Mouse (Mus musculus) layer of hippocampus, adult 2 months (tissue): ENCODE data around the gene Plscr4. TPM values are rescaled to one million over a fixed set of nuclear protein-coding genes. Genes with fewer than 3 reads are reported as not detected.

Experiments
- DNase-seq, 2 experiments: peaks; one replicate each; pipeline ENCODE4 v3.0.0; 2022; ENCODE audit warnings: low spot score in 2 of 2
- H3K27ac ChIP-seq: fragments of 200-600 bp; 2 replicates; pipeline ENCODE4 v1.8.1; 2022
- H3K4me3 ChIP-seq: fragments of 200-600 bp; 2 replicates; pipeline ENCODE4 v1.8.1; 2022; ENCODE audit warnings: mild to moderate bottlenecking
- CTCF ChIP-seq: fragments of 200-600 bp; conservative IDR thresholded peaks from 2 replicates; pipeline ENCODE4 v1.8.1; 2022; ENCODE audit warnings: antibody characterized with exemption, mild to moderate bottlenecking, moderate library complexity
- total RNA-seq, 2 experiments: library from RNA; stranded (reverse); gene quantifications; 2 replicates each; pipeline ENCODE4 v1.2.3; 2021

The Plscr4 gene
- total RNA-seq, 2 experiments from 2014 or later, result 3.7 to 4.0 TPM

- H3K27ac ChIP-seq, result no peak overlapping the region
- H3K4me3 ChIP-seq, result no peak overlapping the region
- DNase-seq, result no peak
- TF ChIP-seq CTCF, result no peak
Observed at GRCm38 (mm10) chr9:92474244-92474643, 17.1 kb downstream of the Plscr4 start.

DNA sequence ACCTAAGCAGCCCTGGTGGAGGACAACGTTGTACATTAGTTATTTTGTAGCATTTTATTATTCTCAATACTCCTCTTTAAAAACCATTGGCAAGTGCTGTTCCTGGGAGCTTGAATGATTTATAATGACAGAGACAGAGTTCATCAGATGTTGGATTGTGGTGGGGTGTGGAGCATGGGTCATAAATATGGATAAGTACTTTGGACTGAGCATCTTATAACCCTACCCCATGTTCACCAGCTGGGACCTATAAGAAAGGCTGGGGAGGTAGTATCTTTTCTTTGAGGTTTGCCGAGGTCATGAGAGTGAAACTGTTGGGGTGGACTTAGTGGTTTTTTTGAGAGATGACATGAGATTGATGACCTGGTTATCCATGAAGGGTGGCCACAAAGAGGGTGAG is 24.5 kb downstream of the Plscr4 start:
- no peak for TF ChIP-seq CTCF
- DNase-seq, result no peak
- H3K4me3 ChIP-seq, result no peak overlapping the region
- H3K27ac ChIP-seq, result no peak overlapping the region

GRCm38 (mm10) chr9:92482551-92482950 is 25.4 kb downstream of the Plscr4 start:
- no peak overlapping the region for H3K4me3 ChIP-seq
- no peak overlapping the region for H3K27ac ChIP-seq
- DNase-seq, result no peak
- TF ChIP-seq CTCF, result no peak

DNA sequence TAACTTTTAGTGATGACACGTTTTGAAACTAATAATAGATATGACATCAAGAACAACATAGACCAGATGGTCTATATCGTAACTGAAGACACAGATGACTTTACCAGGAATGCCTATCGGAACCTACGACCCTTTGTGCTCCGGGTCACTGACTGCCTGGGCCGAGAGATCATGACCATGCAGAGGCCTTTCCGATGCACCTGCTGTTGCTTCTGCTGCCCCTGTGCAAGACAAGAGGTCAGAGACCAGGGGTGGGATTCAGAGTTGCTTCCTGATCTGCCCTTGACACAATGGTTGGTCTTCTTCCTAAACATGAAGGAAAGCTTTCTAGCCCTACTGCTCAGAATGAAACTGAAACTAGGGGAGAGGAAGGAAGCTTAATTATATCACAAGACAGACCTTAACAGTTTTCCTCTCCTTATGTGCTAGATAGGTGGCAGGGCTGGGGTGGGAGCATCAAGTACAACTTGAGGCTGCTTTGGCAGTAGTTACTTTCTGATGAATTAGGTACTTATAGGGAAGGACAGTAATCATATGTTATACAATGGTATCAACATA is 27.6 kb downstream of the Plscr4 start:
- TF ChIP-seq CTCF, result no peak
- no peak for DNase-seq
- H3K27ac ChIP-seq, result no peak overlapping the region
- no peak overlapping the region for H3K4me3 ChIP-seq

DNA sequence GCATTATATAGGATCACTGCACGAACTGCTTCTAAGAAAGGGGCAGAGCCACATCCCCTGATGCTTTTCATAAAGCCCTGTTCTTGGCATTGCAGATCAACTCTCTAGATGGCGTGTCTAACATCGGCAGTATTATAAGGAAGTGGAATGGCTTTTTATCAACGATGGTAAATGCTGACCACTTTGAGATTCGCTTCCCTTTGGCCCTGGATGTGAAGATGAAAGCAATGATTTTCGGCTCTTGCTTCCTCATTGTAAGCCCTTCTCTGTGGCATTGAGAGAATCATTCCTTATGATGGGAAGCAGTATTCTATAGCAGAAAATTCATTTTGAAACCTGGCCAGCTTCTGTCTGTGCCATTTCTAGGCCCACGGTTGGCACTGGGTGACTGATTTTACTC is 32.7 kb downstream of the Plscr4 start:
- Histone ChIP-seq H3K27ac (no peak overlapping the region), H3K4me3 (no peak overlapping the region)
- DNase-seq, result no peak
- TF ChIP-seq CTCF, result no peak

DNA sequence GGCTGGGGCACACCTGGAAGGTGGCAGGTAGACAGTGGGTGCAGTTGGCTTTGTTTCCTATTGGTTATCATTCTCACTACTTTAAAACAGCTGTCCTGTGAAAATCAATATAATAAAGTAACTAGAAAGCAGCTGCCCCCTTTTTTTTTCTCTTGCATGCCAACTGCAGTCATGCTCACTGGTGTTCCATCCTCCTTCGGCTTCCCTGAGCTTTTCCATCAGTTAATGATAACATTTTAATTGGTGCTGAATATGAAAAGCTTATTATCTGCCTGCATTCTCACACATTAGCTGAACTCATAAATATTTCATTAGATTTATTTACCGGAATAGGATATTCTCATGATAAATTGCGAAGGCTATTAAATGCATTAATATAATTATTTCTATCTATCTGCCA is 33.1 kb downstream of the Plscr4 start:
- Histone ChIP-seq H3K4me3 (no peak overlapping the region), H3K27ac (no peak overlapping the region)
- TF ChIP-seq CTCF, result no peak
- no peak for DNase-seq

- no peak overlapping the region for H3K27ac ChIP-seq
- no peak for TF ChIP-seq CTCF
- no peak for DNase-seq
- H3K4me3 ChIP-seq, result no peak overlapping the region
Observed at GRCm38 (mm10) chr9:92491274-92491673, 34.1 kb downstream of the Plscr4 start.

DNA sequence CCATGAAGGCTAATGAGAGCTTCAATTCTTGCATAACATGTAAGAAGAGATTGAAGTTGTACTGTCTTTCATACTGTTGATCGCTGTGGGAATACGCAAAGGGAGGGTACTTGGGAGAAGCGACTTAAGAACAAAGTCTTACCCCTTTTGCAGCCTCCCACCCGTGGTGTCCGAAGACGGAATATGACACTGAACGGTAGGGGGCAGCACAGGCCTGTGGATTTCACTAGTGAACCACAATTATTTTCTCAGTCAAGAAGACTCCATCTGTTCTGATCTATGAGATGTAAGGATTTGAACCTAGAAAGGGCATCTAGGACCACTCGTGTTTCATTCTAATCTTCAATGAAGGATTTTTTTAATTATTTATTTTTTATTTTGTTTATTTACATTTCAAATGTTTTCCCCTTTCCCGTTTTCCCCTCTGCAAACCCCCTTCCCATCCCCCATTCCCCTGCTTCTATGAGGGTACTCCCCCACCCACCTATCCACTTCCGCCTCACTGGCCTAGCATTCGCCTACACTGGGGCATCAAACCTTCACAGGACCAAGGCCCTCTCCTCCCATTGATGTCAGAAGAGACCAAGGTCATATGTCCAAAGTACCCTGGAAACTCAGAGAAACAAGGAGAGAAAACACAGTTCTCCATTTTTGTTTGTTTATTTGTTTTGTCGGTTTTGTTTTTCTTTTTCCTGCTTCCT is 42.7 kb downstream of the Plscr4 start:
- Histone ChIP-seq H3K27ac (no peak overlapping the region), H3K4me3 (no peak overlapping the region)
- DNase-seq, result peak; percentile 76 to 93
- peak; percentile 97 for TF ChIP-seq CTCF

GRCm38 (mm10) chr9:92504256-92504655 is 47.1 kb downstream of the Plscr4 start:
- Histone ChIP-seq H3K27ac (no peak overlapping the region), H3K4me3 (no peak overlapping the region)
- no peak for DNase-seq
- TF ChIP-seq CTCF, result no peak

- no peak for DNase-seq
- H3K27ac ChIP-seq, result no peak overlapping the region
- TF ChIP-seq CTCF, result no peak
Observed at GRCm38 (mm10) chr9:92504889-92505288, 47.7 kb downstream of the Plscr4 start.

GRCm38 (mm10) chr9:92511696-92512095 is 54.5 kb downstream of the Plscr4 start:
- no peak for DNase-seq
- no peak for TF ChIP-seq CTCF
- Histone ChIP-seq H3K4me3 (no peak overlapping the region), H3K27ac (no peak overlapping the region)

More at GRCm38 (mm10) chr9:92504889-92505288, 47.7 kb downstream of the Plscr4 start:
- no peak overlapping the region for H3K4me3 ChIP-seq

DNA sequence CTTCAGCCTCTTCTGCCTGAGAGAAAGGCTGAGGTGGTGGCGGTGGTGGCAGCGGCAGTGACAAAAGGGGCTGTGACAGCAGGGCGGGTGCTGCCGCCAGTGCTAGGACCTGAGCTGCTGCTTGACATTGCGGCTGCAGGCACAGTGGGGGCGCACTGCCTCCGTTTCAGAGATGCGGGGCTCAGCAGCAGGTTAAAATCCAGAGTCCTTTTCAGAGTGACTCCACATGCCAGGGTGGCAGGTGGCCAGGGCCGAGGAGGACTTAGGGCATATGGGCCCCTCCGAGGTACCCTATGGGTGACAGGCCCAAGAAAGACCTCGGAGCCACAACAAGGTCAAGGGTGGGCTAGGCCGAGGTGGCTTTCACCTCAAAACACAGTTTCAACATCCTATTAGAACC is 59.9 kb downstream of the Plscr4 start:
- Histone ChIP-seq H3K4me3 (no peak overlapping the region), H3K27ac (no peak overlapping the region)
- no peak for DNase-seq
- TF ChIP-seq CTCF, result no peak

DNA sequence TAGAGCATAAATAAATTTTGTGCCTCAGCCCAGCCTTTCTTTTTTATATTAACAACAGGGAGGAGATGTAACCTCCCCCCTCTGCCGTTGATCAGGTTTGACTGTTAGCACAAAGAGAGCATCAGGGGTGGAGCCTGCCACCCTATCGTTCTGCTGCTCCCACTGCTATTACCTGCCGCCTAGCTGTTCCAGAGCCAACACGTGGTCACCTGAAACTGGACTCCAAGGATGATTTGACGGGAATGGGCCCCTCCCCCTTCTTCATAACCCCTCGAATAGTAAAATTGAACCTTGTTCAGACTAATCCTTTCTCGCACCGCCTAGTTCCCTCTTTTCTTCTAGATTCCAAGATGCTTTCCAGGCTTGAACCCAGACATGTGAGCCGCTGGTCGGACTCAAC is 63.6 kb downstream of the Plscr4 start:
- Histone ChIP-seq H3K4me3 (no peak overlapping the region), H3K27ac (no peak overlapping the region)
- no peak for DNase-seq
- TF ChIP-seq CTCF, result no peak

DNA sequence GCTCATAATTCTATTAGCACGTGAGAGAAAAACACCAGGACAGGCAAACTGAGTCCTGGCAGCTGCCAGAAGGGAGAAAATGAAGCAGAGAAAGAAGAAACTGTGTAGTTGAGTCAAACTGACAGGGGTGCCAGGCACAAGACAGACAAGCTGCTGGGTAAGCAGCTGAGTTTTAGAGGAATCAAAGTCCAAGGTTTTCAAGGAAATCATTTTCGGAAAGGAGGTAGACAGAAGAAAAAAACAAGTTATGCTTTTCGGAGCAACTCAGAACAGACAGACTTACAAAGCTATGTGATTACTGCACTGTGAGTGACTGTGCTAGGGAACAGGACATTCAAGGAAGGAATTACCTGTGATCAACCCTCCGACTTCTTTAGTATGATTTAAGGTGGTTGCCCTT is 67.3 kb downstream of the Plscr4 start:
- DNase-seq, result no peak
- TF ChIP-seq CTCF, result no peak
- H3K27ac ChIP-seq, result no peak overlapping the region
- H3K4me3 ChIP-seq, result no peak overlapping the region
